Mouse (Mus musculus) liver, embryonic 13.5 days (tissue): Measurements from ENCODE around the gene Zfp664. TPM values are rescaled to one million over a fixed set of nuclear protein-coding genes. Genes with fewer than 3 reads are reported as not detected.
A peak's percentile ranks its signal among the peaks of the same experiment; 100 is the strongest.

Source experiments
- ATAC-seq: fragments of 200-750 bp; cut with Nextera tagmentation; 2 replicates; pipeline ENCODE4 v1.8.0; 2017; ENCODE audit warnings: low read depth, mild to moderate bottlenecking, moderate number of reproducible peaks, moderate library complexity
- DNase-seq: peaks from one replicate; pipeline ENCODE4 v3.0.0; 2022
- H3K27ac ChIP-seq: fragments of 300-500 bp; sonication (generic); 2 replicates; pipeline ENCODE4 v1.5.1; 2015; ENCODE audit warnings: moderate library complexity, mild to moderate bottlenecking, inconsistent platforms
- H3K27me3 ChIP-seq: fragments of 300-500 bp; sonication (generic); 2 replicates; pipeline ENCODE4 v1.6.1; 2015; ENCODE audit warnings: mild to moderate bottlenecking, inconsistent platforms
- H3K36me3 ChIP-seq: fragments of 300-500 bp; sonication (generic); 2 replicates; pipeline ENCODE4 v1.6.1; 2015; ENCODE audit warnings: mild to moderate bottlenecking, inconsistent platforms
- H3K4me1 ChIP-seq: fragments of 300-500 bp; sonication (generic); replicated peaks from 2 replicates; pipeline ENCODE4 v1.6.1; 2015; ENCODE audit warnings: inconsistent platforms
- H3K4me2 ChIP-seq: fragments of 300-500 bp; sonication (generic); 2 replicates; pipeline ENCODE4 v1.6.1; 2015; ENCODE audit warnings: inconsistent platforms, mild to moderate bottlenecking, moderate library complexity
- H3K4me3 ChIP-seq: fragments of 300-500 bp; sonication (generic); replicated peaks from 2 replicates; pipeline ENCODE4 v1.5.1; 2015; ENCODE audit warnings: mild to moderate bottlenecking, inconsistent platforms
- H3K9ac ChIP-seq: fragments of 300-500 bp; sonication (generic); 2 replicates; pipeline ENCODE4 v1.6.1; 2015; ENCODE audit warnings: mild to moderate bottlenecking, inconsistent platforms
- H3K9me3 ChIP-seq: fragments of 300-500 bp; sonication (generic); replicated peaks from 2 replicates; pipeline ENCODE4 v1.6.1; 2016; ENCODE audit warnings: inconsistent platforms
- WGBS: fragments of 180-500 bp; shearing (Covaris S2); methylation state at CpG from one replicate; pipeline ENCODE4 v1.1.7; 2015; ENCODE audit not compliant: insufficient replicate concordance; 5-methylcytosine and 5-hydroxymethylcytosine counted together
- polyA plus RNA-seq: library from polyadenylated mRNA; unstranded; fragments of >200 nt; fragmentation: Nextera tagmentation; extraction: Ambion mirVana; gene quantifications from 2 replicates; pipeline ENCODE4 v1.2.1, GENCODE M21; 2015

Zfp664 gene
- polyA plus RNA-seq, 1 experiment from 2014 or later = 15.5 TPM

- no peak for ATAC-seq
- Histone ChIP-seq H3K36me3 (peaks cover 5% of the 10 kb centered on the region; the same call in 1 of the 2 replicates), H3K4me1 (peaks cover 10% of the 10 kb centered on the region; the same call in 1 of the 2 replicates), H3K4me3 (no peak overlapping the region), H3K27me3 (no peaks in the 10 kb centered on the region), H3K4me2 (no peak overlapping the region), H3K27ac (no peak overlapping the region), H3K9me3 (no peaks in the 10 kb centered on the region), H3K9ac (no peak overlapping the region)
- no peak for DNase-seq
- 48% methylated on average over 3 of the region's 3 CpGs for WGBS
These were observed 10.6 kb downstream of the Zfp664 start for GRCm38 (mm10) chr5:124873096-124873495.

GRCm38 (mm10) chr5:124873890-124874601, 11.6 kb downstream of the Zfp664 start:
- H3K9me3 ChIP-seq = no peaks in the 10 kb centered on the region
- peaks cover 14% of the 10 kb centered on the region; the same call in 1 of the 2 replicates for H3K4me1 ChIP-seq
- H3K36me3 ChIP-seq = peaks cover 8% of the 10 kb centered on the region; the same call in 1 of the 2 replicates
- no peak for ATAC-seq
- H3K9ac ChIP-seq = no peak overlapping the region
- no peaks in the 10 kb centered on the region for H3K27me3 ChIP-seq
- 77% methylated on average over 6 of the region's 6 CpGs for WGBS
- no peak for DNase-seq
- H3K4me3 ChIP-seq = no peak overlapping the region
- H3K27ac ChIP-seq = no peak overlapping the region
- H3K4me2 ChIP-seq = no peak overlapping the region

GRCm38 (mm10) chr5:124879251-124879650, 16.8 kb downstream of the Zfp664 start:
- H3K9ac ChIP-seq = no peak overlapping the region
- H3K9me3 ChIP-seq = no peaks in the 10 kb centered on the region
- H3K4me2 ChIP-seq = no peak overlapping the region
- peaks cover 16% of the 10 kb centered on the region; the same call in 1 of the 2 replicates for H3K36me3 ChIP-seq
- no peak for ATAC-seq
- no peak overlapping the region for H3K4me3 ChIP-seq
- 81% methylated on average over 4 of the region's 4 CpGs for WGBS
- H3K27ac ChIP-seq = no peak overlapping the region
- no peaks in the 10 kb centered on the region for H3K27me3 ChIP-seq
- no peak for DNase-seq
- peaks cover 4% of the 10 kb centered on the region; the same call in 1 of the 2 replicates for H3K4me1 ChIP-seq

GRCm38 (mm10) chr5:124879801-124880200, 17.3 kb downstream of the Zfp664 start:
- H3K4me2 ChIP-seq = no peak overlapping the region
- H3K27ac ChIP-seq = no peak overlapping the region
- WGBS = 78% methylated on average over 6 of the region's 6 CpGs
- no peak overlapping the region for H3K9ac ChIP-seq
- no peak for ATAC-seq
- no peaks in the 10 kb centered on the region for H3K27me3 ChIP-seq
- no peak overlapping the region for H3K4me3 ChIP-seq
- no peaks in the 10 kb centered on the region for H3K9me3 ChIP-seq
- DNase-seq = no peak
- H3K36me3 ChIP-seq = peaks cover 19% of the 10 kb centered on the region
- H3K4me1 ChIP-seq = peaks cover 4% of the 10 kb centered on the region; the same call in 1 of the 2 replicates

- 83% methylated on average over 6 of the region's 6 CpGs for WGBS
- ATAC-seq = no peak
- H3K27ac ChIP-seq = no peak overlapping the region
These were observed 21.4 kb downstream of the Zfp664 start for GRCm38 (mm10) chr5:124883877-124884276.

GRCm38 (mm10) chr5:124888661-124889060, 26.2 kb downstream of the Zfp664 start:
- no peak overlapping the region for H3K4me3 ChIP-seq
- H3K36me3 ChIP-seq = peaks cover 33% of the 10 kb centered on the region
- H3K27me3 ChIP-seq = no peaks in the 10 kb centered on the region
- no peak overlapping the region for H3K27ac ChIP-seq
- WGBS = 70% methylated on average over 8 of the region's 8 CpGs
- H3K4me1 ChIP-seq = peaks cover 8% of the 10 kb centered on the region
- H3K9ac ChIP-seq = no peak overlapping the region
- no peak for DNase-seq
- H3K9me3 ChIP-seq = no peaks in the 10 kb centered on the region
- ATAC-seq = no peak
- no peak overlapping the region for H3K4me2 ChIP-seq

More at GRCm38 (mm10) chr5:124883877-124884276, 21.4 kb downstream of the Zfp664 start:
- H3K36me3 ChIP-seq = peaks cover 44% of the 10 kb centered on the region
- H3K27me3 ChIP-seq = no peaks in the 10 kb centered on the region
- H3K9me3 ChIP-seq = no peaks in the 10 kb centered on the region
- H3K9ac ChIP-seq = no peak overlapping the region
- 0 out of 2 replicates have a peak, but pooled peaks cover 2% of the 10 kb centered on the region for H3K4me1 ChIP-seq
- H3K4me3 ChIP-seq = no peak overlapping the region
- DNase-seq = no peak
- no peak overlapping the region for H3K4me2 ChIP-seq

GRCm38 (mm10) chr5:124891921-124892370, 29.5 kb downstream of the Zfp664 start:
- H3K27ac ChIP-seq = no peak overlapping the region
- DNase-seq = no peak
- ATAC-seq = peak; percentile 59
- H3K4me2 ChIP-seq = no peak overlapping the region
- H3K9ac ChIP-seq = no peak overlapping the region
- no peaks in the 10 kb centered on the region for H3K27me3 ChIP-seq
- peaks cover 9% of the 10 kb centered on the region for H3K36me3 ChIP-seq
- no peak overlapping the region for H3K4me3 ChIP-seq
- WGBS = 46% methylated on average over 3 of the region's 3 CpGs
- H3K9me3 ChIP-seq = no peaks in the 10 kb centered on the region
- peaks cover 8% of the 10 kb centered on the region for H3K4me1 ChIP-seq

GRCm38 (mm10) chr5:124896135-124896534, 33.6 kb downstream of the Zfp664 start:
- H3K9ac ChIP-seq = no peak overlapping the region

GRCm38 (mm10) chr5:124899945-124900631, 37.6 kb downstream of the Zfp664 start:
- H3K9me3 ChIP-seq = no peaks in the 10 kb centered on the region
- ATAC-seq (no peak), DNase-seq (peak; percentile 47)
- H3K27me3 ChIP-seq = 0 out of 2 replicates have a peak, but pooled peaks cover 3% of the 10 kb centered on the region
- no peak overlapping the region for H3K4me3 ChIP-seq
- H3K36me3 ChIP-seq = no peaks in the 10 kb centered on the region
- H3K4me2 ChIP-seq = peak overlapping the region; percentile 19; the same call in 1 of the 2 replicates
- WGBS = 27% methylated on average over 20 of the region's 20 CpGs
- no peak overlapping the region for H3K27ac ChIP-seq
- 0 out of 2 replicates have a peak, but pooled peaks cover 8% of the 10 kb centered on the region for H3K4me1 ChIP-seq
- H3K9ac ChIP-seq = no peak overlapping the region

More at GRCm38 (mm10) chr5:124896135-124896534, 33.6 kb downstream of the Zfp664 start:
- Histone ChIP-seq H3K4me2 (no peak overlapping the region), H3K4me1 (peaks cover 13% of the 10 kb centered on the region), H3K36me3 (no peaks in the 10 kb centered on the region), H3K4me3 (no peak overlapping the region), H3K27ac (no peak overlapping the region), H3K27me3 (no peaks in the 10 kb centered on the region), H3K9me3 (no peaks in the 10 kb centered on the region)
- no peak for DNase-seq
- 47% methylated on average over 7 of the region's 8 CpGs for WGBS
- ATAC-seq = no peak

- Histone ChIP-seq H3K36me3 (no peaks in the 10 kb centered on the region), H3K9me3 (no peaks in the 10 kb centered on the region), H3K4me1 (0 out of 2 replicates have a peak, but pooled peaks cover 8% of the 10 kb centered on the region), H3K27ac (no peak overlapping the region), H3K4me2 (no peak overlapping the region), H3K27me3 (0 out of 2 replicates have a peak, but pooled peaks cover 3% of the 10 kb centered on the region), H3K4me3 (no peak overlapping the region), H3K9ac (no peak overlapping the region)
- ATAC-seq (no peak), DNase-seq (no peak)
- 59% methylated on average over 19 of the region's 19 CpGs for WGBS
These were observed 38.4 kb downstream of the Zfp664 start for GRCm38 (mm10) chr5:124900738-124901490.

GRCm38 (mm10) chr5:124901675-124902074, 39.2 kb downstream of the Zfp664 start:
- 0 out of 2 replicates have a peak, but pooled peaks cover 8% of the 10 kb centered on the region for H3K4me1 ChIP-seq
- H3K27me3 ChIP-seq = 0 out of 2 replicates have a peak, but pooled peaks cover 3% of the 10 kb centered on the region
- no peak overlapping the region for H3K9ac ChIP-seq
- ATAC-seq = no peak
- no peak overlapping the region for H3K4me3 ChIP-seq
- no peak for DNase-seq
- H3K9me3 ChIP-seq = no peaks in the 10 kb centered on the region
- no peak overlapping the region for H3K27ac ChIP-seq
- no peak overlapping the region for H3K4me2 ChIP-seq
- H3K36me3 ChIP-seq = no peaks in the 10 kb centered on the region
- WGBS = 72% methylated on average over 6 of the region's 6 CpGs
